Mouse (Mus musculus): Measurements from ENCODE around the gene Gm4133.
"Not testable (repeated sequence)": the region's sequence is repeated elsewhere in the genome, so short reads cannot be mapped to it uniquely, and the experiment has no call there.

The Gm4133 gene

DNA sequence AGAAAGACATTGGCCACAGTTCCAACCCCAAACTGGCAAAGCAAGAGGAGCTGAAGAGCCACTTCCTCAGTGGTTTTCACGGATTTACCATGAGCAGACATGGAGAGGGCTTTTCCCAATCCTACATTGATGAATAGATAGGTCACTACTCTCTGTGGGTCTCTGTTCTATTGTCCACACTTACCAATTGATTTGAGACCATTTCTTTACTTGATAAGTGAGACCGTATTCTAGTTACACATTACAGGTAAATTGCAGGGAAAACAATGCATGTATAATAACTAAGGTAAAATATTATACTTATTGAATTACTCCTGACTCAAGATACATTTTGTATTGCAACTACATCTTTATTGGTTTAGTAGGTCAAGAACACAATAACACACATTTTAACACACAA lies at the start of gene Gm4133:
Gene Gm4133, minus strand, starts transcription at position 101 of the 400 bp plus-strand sequence.
- not testable (repeated sequence) for DNase-seq (ENCODE audit: low read depth, low spot score)

DNA sequence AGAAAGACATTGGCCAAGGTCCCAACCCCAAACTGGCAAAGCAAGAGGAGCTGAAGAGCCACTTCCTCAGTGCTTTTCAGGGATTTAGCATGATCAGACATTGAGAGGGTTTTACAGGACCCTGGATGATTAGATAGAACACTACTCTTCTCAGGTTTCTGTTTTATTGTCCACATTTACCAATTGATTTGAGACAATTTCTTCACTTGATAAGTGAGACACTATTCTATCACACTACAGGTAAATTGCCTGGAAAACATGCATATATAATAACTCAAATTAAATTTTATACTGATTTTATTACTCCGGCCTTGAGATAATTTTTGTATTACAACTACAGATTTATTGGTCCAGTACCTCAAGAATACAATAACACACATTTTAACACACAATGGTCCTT lies 41.4 kb upstream of the Gm4133 start, which contains the start of gene Gm5728:
Gene Gm5728, minus strand, starts transcription at position 101 of the 400 bp plus-strand sequence.
- not testable (repeated sequence) for DNase-seq (ENCODE audit: low read depth, low spot score)
